Mouse (Mus musculus) E14TG2a.4 (cell line): ENCODE results near the gene 9530053A07Rik.

Experiments
- H3K27me3 ChIP-seq: 2 replicates; pipeline ENCODE4 v1.6.1; 2014; ENCODE audit warnings: low read length, control low read depth; ENCODE audit not compliant: insufficient read depth
- H3K36me3 ChIP-seq: 2 replicates; pipeline ENCODE4 v1.6.1; 2014; ENCODE audit warnings: low read length, control low read depth; ENCODE audit not compliant: insufficient read depth
- H3K4me1 ChIP-seq: replicated peaks from 2 replicates; pipeline ENCODE4 v1.6.1; 2014; ENCODE audit warnings: low read depth, low read length, control low read depth
- H3K4me3 ChIP-seq: replicated peaks from 2 replicates; pipeline ENCODE4 v1.5.1; 2014; ENCODE audit warnings: mild to moderate bottlenecking, low read length
- H3K9me3 ChIP-seq: 2 replicates; pipeline ENCODE4 v1.6.1; 2014; ENCODE audit warnings: low read length, control low read depth
- CTCF ChIP-seq: conservative IDR thresholded peaks from 2 replicates; pipeline ENCODE4 v1.5.1; 2014; ENCODE audit warnings: low read length
- NANOG ChIP-seq: IDR thresholded peaks from 2 replicates; pipeline ENCODE4 v1.6.1; 2014; ENCODE audit warnings: borderline replicate concordance, low read length, mixed read lengths
- POU5F1 ChIP-seq: IDR thresholded peaks from 2 replicates; pipeline ENCODE4 v1.6.1; 2014; ENCODE audit warnings: low read length, borderline replicate concordance

Gene 9530053A07Rik

DNA sequence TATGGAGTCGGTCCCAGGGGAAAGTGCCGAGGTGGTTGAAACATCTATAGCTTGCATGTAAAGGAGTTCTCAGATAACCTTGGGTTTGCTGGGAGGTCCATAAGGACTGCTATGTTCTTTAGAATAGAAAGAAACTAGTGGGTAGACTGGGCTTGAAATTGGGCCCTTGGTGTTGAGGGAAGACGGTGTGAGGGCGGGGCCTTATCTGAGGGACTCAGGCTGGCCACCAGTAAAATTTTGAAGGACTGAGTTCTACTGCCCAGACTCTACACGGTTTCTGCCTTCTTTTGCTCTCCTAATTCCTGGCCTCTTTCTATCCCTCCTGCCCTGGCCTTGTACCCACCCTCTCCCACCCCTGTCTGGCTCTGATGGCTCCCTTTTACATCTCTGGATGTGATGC is 51.6 kb downstream of the 9530053A07Rik start:
- peaks cover 71% of the 10 kb centered on the region for H3K4me1 ChIP-seq
- no peaks in the 10 kb centered on the region for H3K27me3 ChIP-seq
- TF ChIP-seq CTCF = no peak
- TF ChIP-seq NANOG = no peak
- no peak for TF ChIP-seq POU5F1
- peak overlapping the region; percentile 95 for H3K4me3 ChIP-seq
- no peaks in the 10 kb centered on the region for H3K9me3 ChIP-seq
- H3K36me3 ChIP-seq = peaks cover 83% of the 10 kb centered on the region

GRCm38 (mm10) chr7:28181376-28181775 is 52.1 kb downstream of the 9530053A07Rik start:
- no peaks in the 10 kb centered on the region for H3K27me3 ChIP-seq
- peaks cover 83% of the 10 kb centered on the region for H3K36me3 ChIP-seq
- peaks cover 73% of the 10 kb centered on the region for H3K4me1 ChIP-seq
- no peak overlapping the region for H3K4me3 ChIP-seq
- TF ChIP-seq POU5F1 (no peak), CTCF (no peak), NANOG (no peak)
- no peaks in the 10 kb centered on the region for H3K9me3 ChIP-seq

- no peaks in the 10 kb centered on the region for H3K27me3 ChIP-seq
- H3K4me1 ChIP-seq = peaks cover 65% of the 10 kb centered on the region
- peaks cover 83% of the 10 kb centered on the region for H3K36me3 ChIP-seq
- TF ChIP-seq CTCF = no peak
- no peak for TF ChIP-seq POU5F1
- TF ChIP-seq NANOG = no peak
- no peaks in the 10 kb centered on the region for H3K9me3 ChIP-seq
- no peak overlapping the region for H3K4me3 ChIP-seq
Measured at GRCm38 (mm10) chr7:28182320-28182719, 53.1 kb downstream of the 9530053A07Rik start.

- peak overlapping the region; percentile 62 for H3K4me3 ChIP-seq
- peaks cover 96% of the 10 kb centered on the region for H3K36me3 ChIP-seq
- no peak for TF ChIP-seq NANOG
- H3K9me3 ChIP-seq = no peaks in the 10 kb centered on the region
- no peaks in the 10 kb centered on the region for H3K27me3 ChIP-seq
- H3K4me1 ChIP-seq = peaks cover 42% of the 10 kb centered on the region
Measured at GRCm38 (mm10) chr7:28185884-28186283, 56.6 kb downstream of the 9530053A07Rik start.

DNA sequence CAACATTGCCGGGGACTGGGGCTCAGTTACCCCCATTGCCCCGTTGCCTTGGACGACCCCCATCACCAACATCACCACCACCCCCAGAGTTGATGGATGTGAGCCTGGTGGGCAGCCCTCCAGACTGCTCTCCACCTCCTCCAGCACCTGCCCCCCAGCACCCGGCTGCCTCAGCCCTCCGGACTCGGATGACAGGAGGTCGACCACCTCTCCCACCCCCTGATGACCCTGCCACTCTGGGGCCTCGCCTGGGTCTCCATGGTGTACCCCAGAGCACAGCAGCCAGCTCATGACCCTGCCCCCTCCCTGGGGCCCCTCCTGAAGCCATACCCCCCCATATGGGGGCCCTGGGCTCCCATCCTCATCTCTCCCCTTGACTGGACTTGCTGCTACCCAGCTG is 57.4 kb downstream of the 9530053A07Rik start:
- H3K4me3 ChIP-seq = no peak overlapping the region
- H3K36me3 ChIP-seq = peaks cover 96% of the 10 kb centered on the region
- H3K27me3 ChIP-seq = no peaks in the 10 kb centered on the region
- H3K9me3 ChIP-seq = no peaks in the 10 kb centered on the region
- TF ChIP-seq POU5F1 (no peak), NANOG (no peak), CTCF (no peak)
- peaks cover 36% of the 10 kb centered on the region for H3K4me1 ChIP-seq

GRCm38 (mm10) chr7:28191489-28191888 is 62.2 kb downstream of the 9530053A07Rik start:
- H3K27me3 ChIP-seq = no peaks in the 10 kb centered on the region
- H3K4me3 ChIP-seq = no peak overlapping the region
- peaks cover 27% of the 10 kb centered on the region for H3K4me1 ChIP-seq
- H3K9me3 ChIP-seq = no peaks in the 10 kb centered on the region
- TF ChIP-seq POU5F1 = no peak
- no peak for TF ChIP-seq NANOG
- H3K36me3 ChIP-seq = peaks cover 95% of the 10 kb centered on the region

GRCm38 (mm10) chr7:28191903-28192302 is 62.6 kb downstream of the 9530053A07Rik start:
- no peaks in the 10 kb centered on the region for H3K9me3 ChIP-seq
- no peak for TF ChIP-seq NANOG
- TF ChIP-seq POU5F1 = no peak
- H3K4me3 ChIP-seq = no peak overlapping the region
- H3K27me3 ChIP-seq = no peaks in the 10 kb centered on the region
- H3K4me1 ChIP-seq = peaks cover 31% of the 10 kb centered on the region
- peaks cover 95% of the 10 kb centered on the region for H3K36me3 ChIP-seq

DNA sequence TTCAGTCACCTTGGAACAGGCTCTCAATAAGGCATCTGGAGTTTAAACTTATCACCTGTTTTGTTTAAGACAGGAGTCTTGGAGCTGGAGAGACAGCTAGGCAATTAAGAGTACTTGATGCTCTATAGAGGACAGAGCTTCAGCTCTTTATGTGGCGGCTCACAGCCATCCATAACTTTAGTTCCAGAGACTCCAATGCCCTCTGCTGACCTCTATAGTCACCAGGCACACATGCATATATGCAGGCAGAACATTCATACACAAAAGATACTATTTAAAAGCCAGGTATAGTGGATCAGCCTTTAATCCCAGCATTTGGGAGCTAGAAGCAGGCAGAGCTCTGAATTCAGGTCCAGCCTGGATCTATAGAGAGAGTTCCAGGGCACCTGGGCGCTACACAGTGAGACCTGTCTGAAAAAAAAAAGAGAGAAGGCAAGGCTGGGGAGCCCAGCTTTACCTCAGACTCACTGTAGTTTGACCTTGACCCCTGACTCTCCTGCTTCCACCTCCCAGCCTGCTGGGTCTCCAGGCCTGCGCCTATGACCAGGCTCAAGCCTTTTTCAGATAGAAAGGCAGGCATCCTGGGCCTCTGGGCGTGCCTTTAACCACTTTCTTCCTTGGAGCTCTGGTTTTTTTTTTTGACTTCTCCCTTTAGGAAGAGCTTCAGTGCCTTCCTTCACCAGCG is 66.3 kb downstream of the 9530053A07Rik start:
- Histone ChIP-seq H3K36me3 (peaks cover 81% of the 10 kb centered on the region), H3K4me3 (no peak overlapping the region), H3K9me3 (no peaks in the 10 kb centered on the region), H3K4me1 (peaks cover 36% of the 10 kb centered on the region), H3K27me3 (no peaks in the 10 kb centered on the region)
- TF ChIP-seq NANOG (peak; percentile 35; the same call in 1 of the 2 replicates), CTCF (no peak), POU5F1 (no peak)

DNA sequence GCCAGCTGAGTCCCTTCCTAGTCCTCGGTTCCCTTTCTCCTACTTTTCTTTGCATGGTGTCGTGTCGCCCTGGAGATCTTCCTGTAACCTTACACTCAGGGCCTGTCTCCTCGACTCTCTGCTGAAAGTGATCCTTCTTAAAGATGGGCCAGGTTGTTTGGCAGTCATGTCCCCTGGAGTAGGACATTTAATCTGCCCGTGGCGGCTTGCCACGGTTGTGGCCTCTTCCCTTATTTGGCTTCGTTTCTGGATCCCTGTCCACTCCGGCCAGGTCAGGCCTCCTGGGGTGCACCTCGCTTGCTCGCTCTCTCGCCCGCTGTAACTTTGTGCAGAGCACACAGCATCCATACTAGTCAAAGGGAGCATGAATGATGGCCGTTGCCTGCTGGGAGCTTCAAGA is 67.3 kb downstream of the 9530053A07Rik start:
- Histone ChIP-seq H3K4me3 (no peak overlapping the region), H3K9me3 (no peaks in the 10 kb centered on the region), H3K4me1 (peaks cover 36% of the 10 kb centered on the region), H3K36me3 (peaks cover 71% of the 10 kb centered on the region), H3K27me3 (no peaks in the 10 kb centered on the region)
- TF ChIP-seq NANOG (no peak), POU5F1 (no peak), CTCF (no peak)
